Mouse (Mus musculus): ENCODE measurements around the gene Dtnb. TPM values are rescaled to one million over a fixed set of nuclear protein-coding genes. Genes with fewer than 3 reads are reported as not detected.

Gene Dtnb
- total RNA-seq, 2 experiments from 2014 or later: 74.5 to 76.5 TPM

DNA sequence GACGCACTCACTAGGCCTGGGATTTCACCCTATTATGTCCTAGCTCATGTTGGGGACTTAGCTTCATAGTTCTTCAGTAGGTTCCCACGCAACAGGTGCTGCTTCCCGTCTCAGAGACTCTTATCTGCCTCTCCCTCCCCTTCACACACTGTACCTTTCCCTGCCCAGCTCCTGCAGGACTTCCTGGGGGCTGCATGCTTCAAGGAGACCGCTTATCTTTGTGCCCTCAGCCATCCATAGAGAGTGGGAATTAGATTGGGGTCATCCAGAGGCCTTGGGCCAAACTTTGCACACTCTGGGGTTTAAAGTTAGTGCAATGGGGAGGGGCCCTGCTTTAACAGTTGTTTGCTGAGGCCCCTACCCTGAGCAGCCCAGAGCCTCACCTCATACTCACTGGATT, 212.5 kb downstream of the Dtnb start:
- intact Hi-C loops (cut with DNase I): no loop called here
- no peak for DNase-seq (ENCODE audit: extremely low spot score in 1 of 2, low spot score in 2 of 2)

DNA sequence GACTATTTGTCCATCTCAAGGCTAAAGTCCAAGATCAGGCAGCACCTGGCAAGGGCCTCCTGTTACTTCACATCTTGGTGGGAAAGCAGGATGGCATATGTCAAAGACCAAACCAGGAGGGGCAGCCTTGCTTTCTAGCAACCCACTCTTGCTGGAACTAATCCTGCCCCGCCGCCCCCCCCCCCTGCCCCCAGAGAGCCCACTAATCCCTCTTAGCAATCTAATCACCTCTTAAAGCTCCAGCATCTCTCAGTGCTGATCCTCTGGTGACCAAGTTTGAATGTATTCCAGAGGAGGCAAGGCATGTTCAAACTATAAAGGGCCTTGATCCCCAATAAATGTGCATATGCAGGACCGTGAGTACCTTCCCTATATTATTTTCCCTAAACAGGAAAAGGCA, 214.9 kb downstream of the Dtnb start:
- no peak for DNase-seq (ENCODE audit: extremely low spot score in 1 of 2, low spot score in 2 of 2)
- intact Hi-C loops (cut with DNase I): no loop called here

DNA sequence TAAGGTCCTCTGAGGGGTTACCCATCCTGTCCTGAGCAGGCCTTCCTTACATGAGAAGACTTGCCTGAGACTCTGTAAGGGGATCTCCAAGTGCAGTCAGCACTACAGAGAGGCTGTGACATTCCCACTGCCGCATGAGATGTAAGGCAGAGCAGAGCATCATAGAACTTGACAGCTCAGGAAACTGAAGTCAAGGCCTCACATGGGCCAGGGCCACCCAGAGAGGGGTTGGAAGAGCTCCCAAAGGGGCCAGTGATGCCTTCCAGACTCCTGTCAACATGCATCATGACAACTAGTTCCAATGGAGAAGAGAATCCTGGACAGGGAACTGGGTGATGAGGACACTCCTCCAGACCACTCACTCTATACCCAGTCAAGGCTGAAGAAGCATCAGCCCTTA, 215.4 kb downstream of the Dtnb start:
- intact Hi-C loops (cut with DNase I): no loop called here
- DNase-seq (ENCODE audit: extremely low spot score in 1 of 2, low spot score in 2 of 2): no peak

DNA sequence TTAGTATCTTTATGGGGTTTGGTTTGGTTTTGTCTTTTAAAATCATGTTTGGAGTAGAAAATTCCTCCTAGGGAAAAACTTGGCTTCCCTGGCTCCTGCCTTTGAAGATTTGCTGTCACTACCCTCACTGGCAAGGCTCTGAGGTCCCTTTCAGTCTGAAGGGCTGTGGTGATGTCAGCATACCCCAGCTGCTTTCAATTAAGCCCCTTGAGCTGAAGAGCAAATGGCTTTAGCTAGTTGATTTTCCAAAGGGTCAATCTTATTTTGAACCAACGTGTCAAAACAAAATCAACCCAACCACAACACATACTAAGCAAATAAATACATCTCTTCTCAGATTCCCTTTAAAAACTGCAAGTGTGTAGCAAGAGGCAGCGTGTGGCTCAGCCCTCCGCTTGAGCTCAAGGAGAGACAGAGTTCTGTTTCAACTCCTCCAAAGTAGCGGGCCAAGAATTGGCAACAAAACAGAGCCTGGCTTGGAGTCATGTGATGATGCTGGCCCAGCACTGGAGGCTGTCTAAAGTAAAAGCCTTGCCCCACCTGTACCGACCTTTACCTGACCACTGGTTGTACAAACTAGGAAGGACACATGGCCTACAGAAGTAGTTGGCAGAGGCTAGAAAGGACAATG, 216.4 kb downstream of the Dtnb start:
- intact Hi-C loops (cut with DNase I): no loop called here
- DNase-seq (ENCODE audit: extremely low spot score in 1 of 2, low spot score in 2 of 2): no peak

DNA sequence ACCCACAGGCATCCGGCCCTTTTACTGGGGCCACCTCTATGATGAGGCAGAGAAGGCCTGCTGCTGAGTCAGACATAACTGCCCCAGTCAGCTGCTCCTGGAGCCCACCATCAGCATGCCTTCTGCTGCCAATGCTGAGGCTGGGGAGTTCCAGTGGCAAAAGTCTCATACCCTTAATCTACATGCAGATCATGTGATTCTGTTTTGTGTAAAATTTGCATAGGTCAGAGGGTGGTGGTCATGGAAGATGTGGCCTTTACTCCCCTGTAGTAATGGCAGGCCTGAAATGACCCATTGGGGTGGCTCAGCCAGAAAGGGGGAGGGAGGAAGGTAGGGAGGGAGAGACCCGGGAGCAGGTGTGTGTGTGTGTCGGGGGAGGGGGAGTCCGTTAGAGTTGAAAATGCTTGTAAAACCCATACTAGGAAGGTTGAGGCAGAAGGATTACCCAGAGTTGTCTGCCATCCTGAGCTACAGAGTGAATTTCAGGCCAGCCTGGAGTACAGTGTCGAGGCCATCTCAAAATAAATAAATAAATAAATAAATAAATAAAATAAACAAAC, 217.5 kb downstream of the Dtnb start:
- intact Hi-C loops (cut with DNase I): no loop called here

DNA sequence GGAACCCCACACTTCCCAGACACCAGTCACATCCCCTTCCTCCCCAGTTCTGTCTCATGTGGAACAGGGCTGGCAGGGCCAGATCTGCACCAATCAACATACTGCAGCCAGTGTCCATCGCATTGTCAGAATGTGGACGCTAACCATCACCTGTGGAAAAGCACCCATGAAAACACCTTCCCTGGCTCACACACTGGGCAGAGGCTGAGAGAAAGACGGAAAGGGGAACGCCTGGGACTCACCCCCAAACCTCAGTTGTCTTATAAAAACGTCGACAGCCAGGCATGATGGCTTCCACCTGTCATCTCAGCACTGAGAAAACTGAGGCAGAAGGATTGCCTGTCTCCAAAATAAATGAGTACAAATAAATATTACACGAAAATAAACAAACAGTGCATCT, 219.1 kb downstream of the Dtnb start:
- no peak for DNase-seq (ENCODE audit: extremely low spot score in 1 of 2, low spot score in 2 of 2)
- intact Hi-C loops (cut with DNase I): no loop called here

More for the DNA sequence above, 217.5 kb downstream of the Dtnb start:
- DNase-seq (ENCODE audit: extremely low spot score in 1 of 2, low spot score in 2 of 2): no peak

DNA sequence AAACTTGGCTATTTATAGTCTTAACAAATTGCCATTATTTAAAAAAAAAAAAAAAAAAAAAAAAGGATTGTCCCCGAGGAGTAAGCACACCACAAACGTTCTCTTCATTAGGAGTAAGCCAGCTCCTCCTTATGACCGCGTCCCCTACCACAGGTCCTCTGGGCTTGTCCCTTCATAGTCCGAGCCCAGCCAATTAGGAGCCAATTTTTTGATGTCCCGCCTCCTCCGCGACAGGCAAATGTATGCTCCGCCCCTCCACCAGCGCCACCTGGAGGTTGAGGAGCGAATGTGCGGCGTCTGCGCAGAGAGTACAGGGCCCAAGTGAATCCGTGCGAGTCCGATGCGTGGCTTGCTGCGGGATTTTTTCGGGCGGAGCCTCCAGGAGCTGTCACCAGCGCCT, 219.6 kb downstream of the Dtnb start:
- peak; percentile 95 to 96 for DNase-seq (ENCODE audit: extremely low spot score in 1 of 2, low spot score in 2 of 2)
- intact Hi-C loops (cut with DNase I): no loop called here

DNA sequence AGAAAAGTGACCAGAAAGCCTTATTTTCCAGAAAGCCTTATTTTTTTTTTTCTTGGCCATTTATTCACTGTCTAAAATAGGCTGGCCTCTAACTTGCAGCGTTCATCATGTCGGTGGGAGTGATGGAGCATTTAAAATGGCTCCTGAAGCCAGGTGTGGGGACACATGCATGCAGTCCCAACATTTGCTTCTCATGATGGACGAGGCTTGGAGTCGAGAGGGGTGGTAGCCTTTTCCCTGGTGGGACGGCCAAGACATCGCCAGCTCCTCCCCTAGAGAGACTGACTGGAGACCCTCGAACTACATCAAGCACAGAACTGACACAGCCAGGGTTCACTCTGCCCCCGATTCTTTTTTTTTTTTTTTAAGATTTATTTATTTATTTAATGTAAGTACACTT, 220.1 kb downstream of the Dtnb start:
- intact Hi-C loops (cut with DNase I): no loop called here
- DNase-seq (ENCODE audit: extremely low spot score in 1 of 2, low spot score in 2 of 2): no peak

DNA sequence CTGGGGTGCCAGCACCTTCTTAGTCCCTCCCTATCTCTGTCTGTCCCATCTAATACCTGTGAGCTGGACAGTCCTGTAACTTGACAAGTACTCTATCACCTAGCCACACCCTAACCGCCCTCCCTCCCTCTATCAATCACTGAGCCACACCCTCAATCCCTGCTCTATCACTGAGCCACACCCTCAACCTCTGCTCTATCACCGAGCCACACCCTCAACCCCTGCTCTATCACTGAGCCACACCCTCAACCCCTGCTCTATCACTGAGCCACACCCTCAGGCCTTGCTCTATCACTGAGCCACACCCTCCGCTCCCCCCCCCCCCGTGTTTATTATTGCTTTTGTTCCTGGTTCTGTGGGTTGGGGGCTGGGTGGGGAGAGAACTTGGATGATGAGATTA, 223.4 kb downstream of the Dtnb start:
- intact Hi-C loops (cut with DNase I): loop anchor here (5.0 kb wide), 1 partner anchor 133 kb away; no protein-coding TSS in a partner anchor
- peak in 1 of 2 experiments; percentile 12 for DNase-seq (ENCODE audit: extremely low spot score in 1 of 2, low spot score in 2 of 2)

DNA sequence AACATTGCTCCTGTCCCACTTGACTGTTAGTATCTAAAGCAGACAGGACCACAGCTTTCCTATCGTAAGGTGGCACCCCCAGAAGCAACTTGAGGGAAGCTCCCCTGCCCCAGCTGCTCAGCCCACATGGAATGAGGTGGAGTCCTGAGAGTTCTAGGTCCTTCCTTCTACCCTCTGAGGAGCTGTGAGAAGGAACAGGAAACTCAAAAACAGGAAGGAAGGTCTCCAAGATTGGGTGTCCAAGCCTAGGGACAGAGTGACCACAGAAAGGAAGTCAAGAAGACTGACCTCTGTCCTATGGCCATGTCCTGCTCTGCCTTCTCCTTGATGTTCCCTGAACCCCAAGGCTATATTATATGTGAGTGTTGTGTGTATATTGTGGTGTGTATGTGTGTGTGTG, 227.4 kb downstream of the Dtnb start:
- intact Hi-C loops (cut with DNase I): loop anchor here (5.0 kb wide), 1 partner anchor 137 kb away; no protein-coding TSS in a partner anchor
- no peak for DNase-seq (ENCODE audit: extremely low spot score in 1 of 2, low spot score in 2 of 2)

DNA sequence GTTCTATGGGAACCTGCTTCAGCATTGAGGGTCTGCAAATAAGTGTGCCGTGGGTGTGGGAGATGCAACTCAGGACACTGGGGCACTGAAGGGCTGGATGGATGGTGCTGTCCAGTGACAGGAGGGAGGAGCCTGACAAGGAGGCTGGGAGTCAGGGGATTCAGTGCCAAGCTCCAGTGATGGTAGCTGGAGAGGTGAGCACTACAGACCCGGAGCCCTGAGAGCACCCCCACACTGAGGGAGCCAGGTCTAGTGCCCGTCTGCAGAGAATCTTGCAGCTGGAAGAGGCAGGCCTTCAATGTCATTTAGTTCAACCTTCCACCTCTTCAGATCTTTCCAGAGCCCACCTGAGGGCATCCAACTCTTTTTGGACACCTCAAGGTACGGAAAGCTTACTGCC, 233.7 kb downstream of the Dtnb start, which contains the start of gene Dnmt3a:
Gene Dnmt3a, plus strand, starts transcription at position 156 of the 400 bp plus-strand sequence.
- DNase-seq (ENCODE audit: extremely low spot score in 1 of 2, low spot score in 2 of 2): no peak
- intact Hi-C loops (cut with DNase I): loop anchor here (5.0 kb wide), 1 partner anchor 36 kb away; no protein-coding TSS in a partner anchor

DNA sequence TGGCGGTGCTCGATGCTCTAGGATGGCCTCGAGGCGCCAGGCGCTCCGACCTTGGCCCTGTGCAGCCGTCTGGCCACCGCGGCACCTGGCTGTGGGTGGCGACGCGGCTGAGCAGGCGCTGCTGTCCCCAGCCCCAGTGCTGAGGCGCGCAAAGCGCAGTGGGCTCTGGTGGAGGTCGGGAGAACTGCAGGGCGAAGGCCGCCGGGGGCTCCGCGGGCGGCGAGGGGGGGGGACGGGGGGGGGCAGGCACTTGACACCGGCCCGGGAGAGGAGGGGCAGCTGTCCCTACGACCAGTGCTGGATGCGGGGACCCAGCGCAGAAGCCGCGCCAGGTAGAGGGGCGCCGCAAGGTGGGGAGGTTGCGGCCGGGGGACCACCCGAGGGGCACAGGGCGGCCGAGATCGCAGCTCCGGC, 234.1 kb downstream of the Dtnb start:
- intact Hi-C loops (cut with DNase I): loop anchor here (5.0 kb wide), 1 partner anchor 36 kb away; no protein-coding TSS in a partner anchor
- peak in 1 of 2 experiments; percentile 91 for DNase-seq (ENCODE audit: extremely low spot score in 1 of 2, low spot score in 2 of 2)

DNA sequence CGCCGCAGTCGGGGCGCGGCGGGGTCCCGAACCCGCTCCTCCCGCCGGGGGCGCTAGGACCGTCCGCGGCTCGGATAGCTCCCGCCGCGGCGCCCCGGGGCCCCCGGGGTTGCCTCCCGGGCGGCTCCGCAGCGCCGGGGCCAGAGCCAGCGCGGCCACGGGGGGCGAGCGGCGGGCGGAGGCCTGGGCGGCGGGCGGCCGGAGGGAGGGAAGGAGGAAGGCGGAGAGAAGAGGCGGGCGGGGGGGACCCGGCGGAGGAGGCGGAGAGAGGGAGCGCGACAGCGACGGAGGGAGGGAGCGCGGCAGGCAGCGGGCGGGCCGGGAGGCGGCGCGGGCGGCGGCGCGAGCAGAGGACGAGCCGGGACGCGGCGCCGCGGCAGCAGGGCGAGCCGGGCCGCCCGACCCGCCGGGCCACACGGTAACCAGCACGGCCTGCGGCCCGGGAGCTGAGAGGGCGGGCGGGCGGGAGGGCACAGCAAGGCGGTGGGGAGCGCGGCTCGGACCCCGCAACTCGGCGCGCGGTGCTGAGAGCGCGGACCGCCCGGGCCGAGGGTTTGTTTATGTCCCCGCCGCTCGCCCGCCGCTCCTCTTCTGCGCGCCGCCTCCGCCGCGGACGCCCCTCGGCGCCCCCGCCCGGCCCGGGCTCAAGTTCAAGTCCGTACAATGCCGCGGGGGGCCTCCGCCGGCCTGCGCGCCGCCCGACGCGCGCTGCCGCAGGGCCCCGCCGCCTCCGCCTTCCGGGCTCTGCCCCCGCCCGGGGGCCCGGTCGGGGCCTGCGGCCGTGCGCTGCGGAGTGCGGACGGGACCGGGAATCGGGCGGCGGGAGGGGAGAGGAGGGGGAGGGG, 234.7 kb downstream of the Dtnb start:
- intact Hi-C loops (cut with DNase I): loop anchor here (5.0 kb wide), 1 partner anchor 35 kb away; no protein-coding TSS in a partner anchor
- peak; percentile 59 to 91 for DNase-seq (ENCODE audit: extremely low spot score in 1 of 2, low spot score in 2 of 2)

DNA sequence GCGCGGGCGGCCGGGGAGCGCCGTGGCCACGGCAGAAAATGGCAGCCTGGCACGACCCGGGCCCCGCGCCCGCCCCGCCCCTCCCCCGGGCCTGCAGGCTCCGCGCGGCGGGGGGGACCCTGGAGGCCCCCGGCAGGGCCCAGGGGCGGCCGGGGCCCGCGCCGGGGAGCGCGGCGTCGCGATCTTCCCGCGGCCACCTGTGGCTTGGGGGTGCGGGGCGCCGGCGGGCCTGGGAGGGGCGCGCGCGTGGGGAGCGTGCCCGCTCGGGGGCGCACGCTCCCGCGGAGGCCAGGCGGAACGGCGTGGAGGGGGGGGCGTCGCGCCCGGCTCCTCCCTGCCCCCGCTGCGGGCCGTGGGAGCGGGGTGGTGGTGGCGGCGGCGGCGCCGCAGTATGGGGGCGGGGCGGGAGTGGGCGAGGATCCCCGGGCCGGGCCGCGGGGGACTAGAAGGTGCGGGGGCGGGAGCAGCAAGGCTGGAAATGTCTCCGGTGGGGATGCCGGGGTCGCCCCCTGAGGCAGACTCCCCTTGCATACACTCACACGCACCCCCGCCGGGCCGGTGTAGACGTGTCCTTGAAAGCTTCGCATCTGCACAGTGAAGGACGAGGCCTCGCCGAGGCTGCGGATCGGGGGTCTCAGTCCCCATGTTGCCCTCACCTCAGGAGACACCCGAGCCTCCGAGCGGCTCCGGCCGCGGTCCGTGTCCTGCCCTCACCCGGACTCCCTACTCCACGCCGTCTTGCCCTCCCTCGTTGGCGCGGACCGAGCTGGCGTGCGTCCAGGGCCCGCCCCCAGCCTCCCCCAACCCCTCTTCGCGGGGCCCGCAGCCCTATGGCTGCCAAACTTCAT, 235.6 kb downstream of the Dtnb start:
- intact Hi-C loops (cut with DNase I): loop anchor here (5.0 kb wide), 1 partner anchor 35 kb away; no protein-coding TSS in a partner anchor
- peak in 1 of 2 experiments; percentile 89 for DNase-seq (ENCODE audit: extremely low spot score in 1 of 2, low spot score in 2 of 2)

DNA sequence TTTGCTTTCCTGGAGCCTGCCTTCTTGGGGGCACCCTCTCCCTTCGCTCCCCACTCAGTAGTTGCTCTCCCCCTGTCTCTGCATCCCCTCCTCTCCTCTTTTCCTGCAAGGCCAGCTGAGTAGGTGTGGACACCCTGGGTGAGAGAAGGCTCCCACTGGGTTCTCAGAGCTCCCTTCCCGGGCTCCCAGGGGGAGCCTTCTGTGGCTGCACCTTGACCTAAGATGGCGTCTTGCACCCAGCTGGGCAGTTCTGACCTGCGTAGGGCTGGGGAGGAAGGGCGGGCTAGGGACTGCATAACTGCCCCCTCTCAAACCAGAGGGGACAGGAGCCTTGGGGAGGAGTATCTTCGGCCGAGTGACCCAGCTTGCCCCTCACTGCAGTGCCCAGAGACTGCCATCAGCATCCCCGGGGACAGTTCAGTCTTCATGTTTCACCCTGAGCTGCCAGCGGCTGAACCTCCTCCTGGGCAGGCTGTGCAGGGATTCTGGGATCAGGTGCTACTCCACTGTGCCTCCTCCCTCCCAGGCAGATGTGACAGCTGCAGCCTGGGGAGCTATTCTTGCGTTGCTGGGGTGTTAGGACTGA, 236.3 kb downstream of the Dtnb start:
- intact Hi-C loops (cut with DNase I): loop anchor here (5.0 kb wide), 1 partner anchor 34 kb away; no protein-coding TSS in a partner anchor
- no peak for DNase-seq (ENCODE audit: extremely low spot score in 1 of 2, low spot score in 2 of 2)

DNA sequence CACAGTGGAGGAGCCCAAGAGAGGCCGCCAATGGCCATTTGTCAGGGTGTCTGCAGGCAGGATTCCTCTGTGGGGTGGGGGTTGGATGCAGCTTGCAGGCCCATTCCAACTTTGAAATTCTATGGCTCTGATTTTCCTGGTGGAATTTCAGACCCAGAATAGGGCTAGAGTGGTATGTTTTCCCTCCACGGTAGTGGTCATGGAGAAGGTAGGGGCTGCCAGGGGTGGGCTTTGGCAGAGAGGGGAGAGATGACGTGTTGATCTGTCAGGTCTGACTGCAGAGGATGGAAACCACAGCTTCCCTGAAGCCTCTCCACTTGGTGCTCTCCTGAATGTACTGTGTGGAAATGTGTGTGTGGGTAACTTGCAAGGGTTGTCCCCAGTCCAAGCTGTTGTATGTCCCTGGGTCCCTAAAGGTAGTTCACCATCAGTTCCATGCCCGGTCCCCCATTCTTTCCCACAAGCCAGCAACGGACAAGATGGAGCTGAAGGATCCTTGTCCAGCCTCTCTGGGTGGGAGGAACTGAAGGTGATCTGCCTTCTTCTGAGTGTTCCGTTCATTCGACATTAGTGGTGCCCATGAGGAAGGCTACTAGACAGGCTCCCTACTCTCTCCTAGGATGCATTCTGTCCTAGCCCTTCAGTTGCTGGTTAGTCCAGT, 237.5 kb downstream of the Dtnb start:
- intact Hi-C loops (cut with DNase I): loop anchor here (5.0 kb wide), 1 partner anchor 33 kb away; no protein-coding TSS in a partner anchor
- no peak for DNase-seq (ENCODE audit: extremely low spot score in 1 of 2, low spot score in 2 of 2)

DNA sequence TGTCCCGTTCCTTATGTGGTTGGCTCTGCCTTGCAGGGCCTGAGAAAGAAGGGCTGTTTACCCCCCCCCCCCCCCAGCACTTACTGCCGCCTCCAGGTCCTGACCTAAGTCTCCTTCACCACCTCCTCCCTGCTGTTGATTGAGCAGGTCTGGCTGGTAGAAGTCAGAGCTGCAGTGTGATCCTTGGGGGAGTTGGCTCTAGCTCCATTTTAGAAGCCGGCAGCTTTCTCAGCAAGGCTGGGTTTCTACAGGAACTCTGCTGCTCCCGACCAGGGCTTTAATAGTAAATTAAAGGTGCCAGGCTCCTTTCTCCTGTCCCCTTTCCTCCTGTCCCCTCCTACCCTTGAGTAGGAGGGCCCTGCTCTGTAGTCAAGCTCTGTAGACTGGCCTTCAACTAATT, 238.3 kb downstream of the Dtnb start:
- intact Hi-C loops (cut with DNase I): no loop called here
- DNase-seq (ENCODE audit: extremely low spot score in 1 of 2, low spot score in 2 of 2): no peak

DNA sequence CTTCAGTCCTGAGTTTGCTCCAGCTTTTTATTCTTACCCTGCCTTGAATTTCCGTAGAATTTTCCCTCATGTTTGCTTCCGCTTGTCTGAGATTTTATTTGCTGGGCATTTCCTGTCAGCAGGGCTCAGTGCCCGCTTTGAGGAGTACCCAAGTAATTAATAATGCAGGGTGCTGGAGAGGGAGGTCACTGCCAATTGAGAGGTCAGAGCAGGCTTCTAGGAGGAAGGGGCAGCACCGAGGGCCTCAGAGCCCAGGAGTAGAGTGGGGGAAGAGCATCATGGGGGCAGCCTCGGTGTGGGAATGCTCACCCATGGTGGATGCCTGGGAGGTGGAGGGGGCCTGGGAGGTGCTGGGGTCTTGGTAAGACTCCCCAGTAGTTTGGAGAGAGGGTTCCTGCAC, 239.4 kb downstream of the Dtnb start:
- intact Hi-C loops (cut with DNase I): no loop called here

More for the DNA sequence above, 239.4 kb downstream of the Dtnb start:
- no peak for DNase-seq (ENCODE audit: extremely low spot score in 1 of 2, low spot score in 2 of 2)

All from left cerebral cortex, postnatal 10 days (tissue).